Comparison of ENCODE assay signal across 26 mouse cellular contexts in the genomic region with DNA sequence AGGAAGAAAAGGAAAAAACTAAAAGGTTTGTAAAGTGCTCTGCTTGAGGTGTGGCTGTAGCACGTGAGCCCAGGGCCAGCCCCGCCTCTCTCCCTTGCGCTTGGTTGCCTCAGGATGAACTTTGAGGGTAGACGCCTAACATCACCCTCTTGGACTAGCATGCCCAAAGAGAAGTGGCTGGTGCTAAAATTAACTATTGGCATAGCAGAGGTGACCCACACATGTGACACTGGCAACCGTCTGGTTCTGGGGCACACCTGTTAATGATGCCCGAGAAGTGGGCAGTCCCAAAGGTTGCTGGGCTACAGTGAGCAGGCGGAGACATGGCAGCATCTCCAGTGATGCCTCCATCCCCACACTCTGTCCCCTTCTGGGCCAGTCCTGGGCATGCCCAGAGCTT. TPM values are rescaled to one million over a fixed set of nuclear protein-coding genes. Genes with fewer than 3 reads are reported as not detected.
DNase-seq lines count a peak whose midpoint lies in the region; ATAC-seq and TF ChIP-seq lines count a peak whose summit lies in the region.
"Had no signal": no experiment of that assay in that cellular context is flagged by ENCODE, and none has a peak within 500 bp of the region (broad histone marks: within the 10 kb centered on the region; RNA-seq: fewer than 3 reads in every experiment).

No protein-coding gene starts in this region.

- no peak for ATAC-seq in kidney, embryonic 14.5 days (ENCODE audit: low FRiP score, low TSS enrichment)
- ATAC-seq in heart, embryonic 13.5 days (ENCODE audit: extremely low read depth, insufficient number of reproducible peaks, low FRiP score, low TSS enrichment), result no peak
- no peak for ATAC-seq in forebrain, embryonic 14.5 days
- ATAC-seq: CD4-positive, CD25-positive, alpha-beta regulatory T cell, adult 4 months; liver, embryonic 12.5 days had no signal

- no peak overlapping the region for H3K27ac ChIP-seq in kidney, adult 2 months (ENCODE audit: insufficient read depth, low read depth, low read length)
- H3K27ac ChIP-seq in kidney, embryonic 14.5 days (ENCODE audit: low read depth, low read length), result no peak overlapping the region
- H3K27ac ChIP-seq in heart, embryonic 13.5 days (replicated peaks), result no peak overlapping the region
- no peak overlapping the region for H3K27ac ChIP-seq in forebrain, embryonic 14.5 days (ENCODE audit: low read depth, low read length)
- H3K27ac ChIP-seq: embryonic facial prominence, embryonic 10.5 days; hindbrain, embryonic 12.5 days; liver, embryonic 12.5 days; macrophage; midbrain, embryonic 12.5 days had no signal

- no peak overlapping the region for H3K9ac ChIP-seq in kidney, embryonic 14.5 days (ENCODE audit: low read depth, low read length)
- H3K9ac ChIP-seq in heart, embryonic 13.5 days, result 0 out of 2 replicates have a peak overlapping the region, but pooled peaks have one; percentile 37
- no peak overlapping the region for H3K9ac ChIP-seq in forebrain, embryonic 14.5 days (ENCODE audit: low read length)
- H3K9ac ChIP-seq: hindbrain, embryonic 12.5 days; liver, embryonic 12.5 days; lung, embryonic 14.5 days; midbrain, embryonic 12.5 days had no signal

- H3K4me2 ChIP-seq in kidney, embryonic 14.5 days (replicated peaks; ENCODE audit: low read depth, low read length), result no peak overlapping the region
- no peak overlapping the region for H3K4me2 ChIP-seq in heart, embryonic 13.5 days
- no peak overlapping the region for H3K4me2 ChIP-seq in forebrain, embryonic 14.5 days (ENCODE audit: low read length)
- H3K4me2 ChIP-seq: hindbrain, embryonic 12.5 days; liver, embryonic 12.5 days; lung, embryonic 14.5 days; midbrain, embryonic 12.5 days had no signal

- H3K4me3 ChIP-seq in kidney, adult 2 months (ENCODE audit: insufficient read depth, low read depth, low read length), result no peak overlapping the region
- H3K4me3 ChIP-seq in kidney, embryonic 14.5 days (ENCODE audit: low read length), result no peak overlapping the region
- H3K4me3 ChIP-seq in E14TG2a.4 (replicated peaks; ENCODE audit: low read length), result 0 out of 2 replicates have a peak overlapping the region, but pooled peaks have one; percentile 7
- no peak overlapping the region for H3K4me3 ChIP-seq in heart, embryonic 13.5 days
- no peak overlapping the region for H3K4me3 ChIP-seq in forebrain, embryonic 14.5 days (ENCODE audit: low read depth, low read length)
- H3K4me3 ChIP-seq: embryonic facial prominence, embryonic 10.5 days; hindbrain, embryonic 12.5 days; liver, embryonic 12.5 days; midbrain, embryonic 12.5 days had no signal

- no peaks in the 10 kb centered on the region for H3K4me1 ChIP-seq in kidney, adult 2 months (ENCODE audit: control insufficient read depth, insufficient read depth, low read length)
- H3K4me1 ChIP-seq in kidney, embryonic 14.5 days (ENCODE audit: control insufficient read depth, insufficient read depth, low read length), result no peaks in the 10 kb centered on the region
- H3K4me1 ChIP-seq in E14TG2a.4 (replicated peaks; ENCODE audit: low read depth, low read length), result peaks cover 22% of the 10 kb centered on the region
- H3K4me1 ChIP-seq in heart, embryonic 13.5 days, result peaks cover 42% of the 10 kb centered on the region
- H3K4me1 ChIP-seq in forebrain, embryonic 14.5 days (ENCODE audit: control insufficient read depth, insufficient read depth, low read length), result no peaks in the 10 kb centered on the region

- peak; percentile 85 for DNase-seq in gastrocnemius, adult 18-20 months (ENCODE audit: low spot score)
- DNase-seq in gastrocnemius, postnatal 4 days (ENCODE audit: low spot score in 2 of 2), result no peak
- DNase-seq in kidney, adult 2 months, result peak; percentile 70
- DNase-seq in forebrain, embryonic 14.5 days (ENCODE audit: low spot score), result no peak
- DNase-seq in Muller cell, postnatal 12 days (ENCODE audit: inconsistent ontology term), result no peak
- DNase-seq: adrenal gland, postnatal 25 days; cerebellum, adult 11 months; lung, embryonic 14.5 days; right cerebral cortex, postnatal 4 days; thymus, postnatal 14 days had no signal

- no peaks in the 10 kb centered on the region for H3K36me3 ChIP-seq in kidney, adult 2 months (ENCODE audit: control insufficient read depth, insufficient read depth, low read length)
- no peaks in the 10 kb centered on the region for H3K36me3 ChIP-seq in kidney, embryonic 14.5 days (ENCODE audit: control insufficient read depth, insufficient read depth, low read length)
- no peaks in the 10 kb centered on the region for H3K36me3 ChIP-seq in E14TG2a.4 (ENCODE audit: insufficient read depth, low read length)
- H3K36me3 ChIP-seq in heart, embryonic 13.5 days, result no peaks in the 10 kb centered on the region
- H3K36me3 ChIP-seq in forebrain, embryonic 14.5 days (ENCODE audit: control insufficient read depth, insufficient read depth, low read length), result no peaks in the 10 kb centered on the region
- H3K36me3 ChIP-seq: embryonic facial prominence, embryonic 10.5 days; hindbrain, embryonic 12.5 days; liver, embryonic 12.5 days; midbrain, embryonic 12.5 days had no signal

- no peak for TF ChIP-seq POLR2A in kidney, adult 2 months (IDR thresholded peaks at IDR 0.05; ENCODE audit: low read depth, low read length)

- WGBS in kidney, adult 2 months, result 46% methylated on average over 7 of the region's 7 CpGs
- WGBS in kidney, embryonic 14.5 days, result 69% methylated on average over 7 of the region's 7 CpGs
- 57% methylated on average over 7 of the region's 7 CpGs for WGBS in heart, embryonic 13.5 days
- 76% methylated on average over 7 of the region's 7 CpGs for WGBS in forebrain, embryonic 14.5 days

- TF ChIP-seq CTCF in kidney, adult 2 months (conservative IDR thresholded peaks at IDR 0.05; ENCODE audit: insufficient read depth, insufficient read length, low read depth, low read length), result no peak
- no peak for TF ChIP-seq CTCF in E14TG2a.4 (conservative IDR thresholded peaks at IDR 0.05; ENCODE audit: low read length)

- no peaks in the 10 kb centered on the region for H3K9me3 ChIP-seq in kidney, embryonic 14.5 days (ENCODE audit: control insufficient read depth, low read length)
- no peaks in the 10 kb centered on the region for H3K9me3 ChIP-seq in E14TG2a.4 (ENCODE audit: low read length)
- H3K9me3 ChIP-seq in heart, embryonic 13.5 days, result no peaks in the 10 kb centered on the region
- no peaks in the 10 kb centered on the region for H3K9me3 ChIP-seq in forebrain, embryonic 14.5 days (replicated peaks; ENCODE audit: control insufficient read depth, low read length)
- H3K9me3 ChIP-seq: embryonic facial prominence, embryonic 10.5 days; hindbrain, embryonic 12.5 days; liver, embryonic 12.5 days; midbrain, embryonic 12.5 days had no signal

- H3K27me3 ChIP-seq in kidney, adult 2 months (replicated peaks; ENCODE audit: control insufficient read depth, insufficient read depth, low read length), result no peaks in the 10 kb centered on the region
- no peaks in the 10 kb centered on the region for H3K27me3 ChIP-seq in kidney, embryonic 14.5 days (ENCODE audit: control insufficient read depth, insufficient read depth, low read length)
- peaks cover 13% of the 10 kb centered on the region for H3K27me3 ChIP-seq in E14TG2a.4 (ENCODE audit: insufficient read depth, low read length)
- no peaks in the 10 kb centered on the region for H3K27me3 ChIP-seq in heart, embryonic 13.5 days (replicated peaks)
- H3K27me3 ChIP-seq in forebrain, embryonic 14.5 days (replicated peaks; ENCODE audit: control insufficient read depth, insufficient read depth, low read length), result no peaks in the 10 kb centered on the region

RNA-seq across cellular contexts. Expression of gene Atoh8, which starts 24.1 kb away (rescaled TPM):
- 1 to 10 TPM; 4.3 to 6.3 TPM for total RNA-seq in gastrocnemius, adult 18-20 months (2021)
- 10 to 100 TPM in 1 of 2 experiments, 1 to 10 TPM in 1; 8.8 to 10.7 TPM for total RNA-seq in gastrocnemius, postnatal 4 days (2021)
- 7.7 and 10.1 TPM in 2 replicates for polyA plus RNA-seq in kidney, adult 2 months (2012; rRNA removed)
- polyA plus RNA-seq in kidney, embryonic 14.5 days (2014; fragmentation: Nextera tagmentation; extraction: Ambion mirVana), result 13.3 and 14.2 TPM in 2 replicates
- polyA plus RNA-seq in heart, embryonic 13.5 days (2015; fragmentation: Nextera tagmentation; extraction: Ambion mirVana), result 13.3 and 13.7 TPM in 2 replicates
- polyA plus RNA-seq in forebrain, embryonic 14.5 days (2014; fragmentation: Nextera tagmentation; extraction: Ambion mirVana), result 2.2 and 2.5 TPM in 2 replicates
- total RNA-seq: granulocyte monocyte progenitor cell, adult 5-6 weeks; MEL; monocyte, adult 5-6 weeks had no signal
- polyA plus RNA-seq: CD4-positive, CD25-positive, alpha-beta regulatory T cell, adult 4 months; macrophage had no signal

RNA-seq across cellular contexts. Expression of gene Sftpb, which starts 44.9 kb away (rescaled TPM):
- not detected for total RNA-seq in gastrocnemius, adult 18-20 months (2021)
- total RNA-seq in gastrocnemius, postnatal 4 days (2021), result under 1 TPM in 1 of 2 experiments, not detected in 1; 0.42 TPM
- polyA plus RNA-seq in kidney, adult 2 months (2012; rRNA removed), result not detected in 2 replicates
- not detected in 2 replicates for polyA plus RNA-seq in kidney, embryonic 14.5 days (2014; fragmentation: Nextera tagmentation; extraction: Ambion mirVana)
- 0.17 and 1.1 TPM in 2 replicates for polyA plus RNA-seq in heart, embryonic 13.5 days (2015; fragmentation: Nextera tagmentation; extraction: Ambion mirVana)
- polyA plus RNA-seq in forebrain, embryonic 14.5 days (2014; fragmentation: Nextera tagmentation; extraction: Ambion mirVana), result not detected in 2 replicates
- total RNA-seq: adrenal gland, postnatal 25 days; granulocyte monocyte progenitor cell, adult 5-6 weeks; layer of hippocampus, postnatal 14 days; MEL; monocyte, adult 5-6 weeks had no signal
- polyA plus RNA-seq: CD4-positive, CD25-positive, alpha-beta regulatory T cell, adult 4 months; embryonic facial prominence, embryonic 10.5 days; forebrain, embryonic 11.5 days; hindbrain, embryonic 12.5 days; limb, embryonic 11.5 days; liver, embryonic 12.5 days; macrophage; midbrain, embryonic 12.5 days; neural tube, embryonic 11.5 days had no signal

Comparison
In these comparisons a context has a peak if more than half of its experiments do, and no peak if none do; other contexts are left out.
1. DNase-seq: peak in gastrocnemius, adult 18-20 months (single experiment) and kidney, adult 2 months (single experiment); none in gastrocnemius, postnatal 4 days (0 of 2), forebrain, embryonic 14.5 days (single experiment) and Muller cell, postnatal 12 days (single experiment).